Mouse (Mus musculus) thymus, postnatal 10 days (tissue): ENCODE measurements at regions not wholly inside any gene's neighbourhood (a gene's known extent, or its start where the extent isn't known, plus 50 kb on each side); places are given as distances from the start of the nearest gene placed in this dataset.
A peak's percentile ranks its signal among the peaks of the same experiment; 100 is the strongest.
"Not testable (repeated sequence)": the region's sequence is repeated elsewhere in the genome, so short reads cannot be mapped to it uniquely, and the experiment has no call there.

Experiments
- DNase-seq, 2 experiments: peaks; one replicate each; pipeline ENCODE4 v3.0.0; 2021; ENCODE audit warnings: low spot score in 2 of 2

DNA sequence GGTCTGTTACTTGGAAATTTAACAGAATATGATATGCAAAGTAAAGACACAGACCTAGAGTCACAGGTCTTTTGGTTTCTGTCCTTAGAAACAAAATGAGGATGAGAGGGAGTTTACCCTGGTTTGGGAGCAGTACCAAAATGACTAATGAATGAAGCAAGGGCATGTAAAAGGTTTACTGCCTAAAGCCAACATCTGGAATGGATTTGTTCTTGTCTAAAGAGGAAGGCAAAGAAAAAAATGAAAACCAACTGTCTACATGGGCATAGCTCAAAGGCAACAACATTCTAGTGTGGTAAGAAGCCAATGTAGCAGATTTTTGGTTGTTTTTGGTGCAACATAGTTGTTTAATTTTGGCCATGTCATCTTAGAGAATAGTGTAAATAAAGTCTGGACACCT, 203.5 kb upstream of the Diaph2 start:
- DNase-seq: no peak

DNA sequence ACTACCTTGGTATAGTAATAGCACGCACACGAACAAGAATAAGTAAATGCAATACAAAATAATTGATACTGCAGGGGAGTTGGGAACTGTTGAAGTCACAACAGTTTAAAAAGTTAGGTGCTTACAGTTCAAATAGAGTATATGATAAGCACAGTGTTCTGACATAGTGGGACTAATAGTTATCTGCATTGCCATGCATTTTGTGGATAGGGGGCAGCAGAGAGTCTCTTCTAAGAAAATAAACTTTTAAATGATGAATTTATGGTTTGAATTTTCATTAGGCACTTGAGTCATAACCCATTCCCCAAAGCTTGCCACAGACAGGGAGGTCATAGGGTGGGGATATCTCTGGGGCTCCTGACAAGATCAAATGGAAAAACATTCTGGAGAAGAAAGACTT, 201.9 kb upstream of the Diaph2 start:
- DNase-seq: peak in 1 of 2 experiments; percentile 4

DNA sequence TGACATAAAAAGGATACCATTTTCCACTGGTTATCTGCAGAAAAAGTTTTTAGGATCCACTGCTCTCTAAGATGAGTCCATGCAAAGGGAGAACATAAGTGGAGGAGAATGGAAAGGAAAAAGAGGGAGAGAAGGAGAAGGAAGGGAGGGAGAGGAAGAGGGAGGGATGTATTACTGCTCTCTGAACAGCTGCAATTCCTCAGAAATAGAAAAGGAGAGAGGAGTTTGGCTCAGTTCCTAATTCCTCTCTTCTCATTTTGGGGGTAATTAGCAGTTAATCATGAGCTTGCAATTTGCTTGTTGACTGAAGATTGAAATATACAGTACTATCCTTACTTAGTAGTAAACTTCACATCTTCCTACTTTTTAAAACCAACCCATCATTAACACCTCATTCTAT, 193.5 kb upstream of the Diaph2 start:
- no peak for DNase-seq

DNA sequence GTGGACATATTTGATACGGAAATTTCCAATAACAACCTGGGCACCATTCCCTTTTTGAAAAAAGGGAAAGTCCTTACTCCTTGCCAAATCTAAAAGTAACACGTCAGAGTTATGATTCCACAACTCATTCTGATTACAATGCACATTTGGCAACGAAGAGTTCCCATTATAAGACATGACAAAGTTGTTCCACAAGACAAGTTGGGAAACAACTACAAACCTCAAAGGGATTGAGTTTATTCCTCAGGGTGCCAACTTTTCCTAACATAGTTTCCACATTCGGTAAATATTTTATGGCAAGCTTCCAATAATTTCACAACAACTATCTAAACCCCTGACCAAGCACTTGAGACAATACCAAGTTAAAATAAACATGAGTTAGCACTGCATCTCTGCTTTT, 150.1 kb upstream of the Diaph2 start:
- no peak for DNase-seq

DNA sequence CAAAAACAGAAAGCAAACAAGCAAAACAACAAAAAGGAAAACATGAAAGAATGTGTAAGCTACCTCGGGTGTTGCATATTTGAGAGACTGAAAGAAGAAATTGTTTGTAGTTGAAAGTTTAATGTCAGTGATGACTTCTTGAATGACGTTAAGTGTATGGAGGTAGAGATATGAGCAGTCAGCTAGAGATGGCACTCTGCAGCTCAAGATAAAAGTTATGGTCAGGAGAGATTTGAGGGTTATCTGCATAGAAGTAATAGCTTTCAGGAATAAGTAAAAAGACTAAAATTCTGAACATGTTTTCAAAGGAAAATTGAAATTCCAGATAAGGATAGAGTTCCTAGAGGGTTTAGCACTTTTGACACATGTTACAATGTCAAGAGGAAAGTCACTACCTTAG, 141.7 kb upstream of the Diaph2 start:
- no peak for DNase-seq

DNA sequence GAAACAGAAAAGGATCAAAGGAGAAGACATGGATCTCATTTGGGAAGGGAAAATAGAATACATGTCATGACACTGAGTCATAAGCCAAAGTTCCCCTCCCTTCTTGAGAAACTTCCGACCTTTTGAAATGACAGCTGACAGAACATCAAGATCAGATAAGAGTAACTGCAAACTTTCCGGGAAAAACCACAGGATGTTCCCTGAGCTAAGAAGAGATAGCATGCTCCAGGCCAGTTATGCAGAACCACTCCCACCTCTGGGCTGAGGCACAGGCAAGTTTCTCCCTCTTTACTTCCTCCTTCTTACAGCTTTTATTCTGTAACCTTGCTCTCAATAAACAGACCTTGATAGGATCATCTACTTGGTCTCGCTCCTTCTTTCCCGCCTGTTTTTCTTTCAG, 138.0 kb upstream of the Diaph2 start:
- not testable (repeated sequence) for DNase-seq

DNA sequence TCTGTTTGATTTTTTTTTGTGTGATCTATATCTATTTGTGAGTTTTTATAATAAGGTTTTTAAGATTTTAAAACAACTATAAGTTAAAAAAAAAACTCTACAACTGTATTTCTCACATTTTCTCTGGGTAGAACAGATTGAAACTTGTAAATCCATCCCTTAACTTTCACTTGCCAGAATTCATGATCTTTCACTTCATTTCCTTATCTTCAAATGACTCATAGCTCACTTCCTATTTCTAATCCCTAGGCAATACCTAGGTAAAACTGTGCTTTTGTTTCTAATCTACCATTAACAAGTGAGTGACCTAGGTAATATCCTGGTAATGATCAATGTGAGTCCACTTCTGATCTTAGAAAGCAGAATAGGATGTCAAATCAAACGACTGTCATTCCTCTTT, 112.5 kb upstream of the Diaph2 start:
- no peak for DNase-seq

DNA sequence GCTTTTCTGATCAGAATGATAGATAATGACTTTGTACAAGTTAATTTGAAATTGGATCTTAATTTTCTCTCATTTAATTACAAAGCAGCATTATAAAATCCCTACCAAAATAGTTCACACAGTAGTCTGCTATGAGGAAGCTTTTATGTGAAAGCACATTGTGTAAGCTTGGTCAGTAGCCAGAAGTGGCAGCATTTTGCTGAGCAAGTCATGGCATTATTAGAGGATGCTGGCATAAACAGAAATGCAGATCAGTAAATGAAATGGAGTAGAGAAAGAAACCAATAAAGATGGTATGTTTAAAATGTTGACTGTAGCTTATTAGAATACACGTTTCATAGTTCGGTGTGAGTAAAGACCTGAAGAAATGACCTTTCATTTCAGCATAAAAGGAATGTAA, 104.4 kb upstream of the Diaph2 start:
- no peak for DNase-seq

DNA sequence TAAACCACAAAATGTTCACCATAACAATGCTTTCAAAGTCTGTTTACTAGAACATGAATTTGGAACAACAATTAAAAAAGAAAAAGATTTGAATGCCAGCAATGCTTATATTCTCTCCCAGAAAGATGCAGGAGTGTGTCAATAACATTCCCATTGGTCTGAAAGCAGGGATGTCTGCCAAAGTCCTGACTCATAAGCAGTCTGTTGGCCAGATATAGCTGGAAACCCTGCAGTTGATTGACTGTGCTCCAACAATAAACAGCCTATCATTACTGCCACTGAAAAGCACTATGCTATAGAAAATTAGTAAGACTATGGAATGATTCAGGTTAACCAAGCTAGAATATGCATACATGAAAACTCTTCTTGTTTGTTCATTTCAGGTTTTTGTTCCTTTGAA, 92.6 kb upstream of the Diaph2 start:
- DNase-seq: no peak

DNA sequence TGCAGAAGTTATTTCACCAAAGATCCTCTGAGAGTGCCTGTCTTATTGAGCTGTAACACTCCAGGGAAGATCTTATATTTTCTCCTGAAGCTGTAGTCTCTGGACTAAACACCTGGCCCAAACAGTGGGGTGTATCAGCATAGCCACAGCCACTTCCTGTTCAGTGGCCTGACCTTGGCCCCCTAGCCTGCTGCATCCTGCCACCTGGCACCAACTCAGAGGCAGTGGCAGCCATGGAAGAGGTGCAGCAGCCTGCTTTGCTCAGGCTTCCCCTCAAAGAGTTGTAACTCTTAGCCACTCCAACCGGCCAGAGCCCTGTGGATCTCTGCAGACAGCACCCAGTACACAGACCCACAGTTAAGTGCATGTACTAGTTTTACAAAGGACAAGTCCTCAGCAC, 58.9 kb upstream of the Diaph2 start:
- peak; percentile 28 to 38 for DNase-seq
